Mouse (Mus musculus) layer of hippocampus, adult 9-10 months (tissue): ENCODE data around the gene Rpl13a.

Experiments
- DNase-seq: peaks from one replicate; pipeline ENCODE4 v3.0.0; 2022; ENCODE audit warnings: low spot score

Gene Rpl13a

GRCm38 (mm10) chr7:45090251-45090977 is 38.1 kb downstream of the Rpl13a start:
- DNase-seq, result no peak

- no peak for DNase-seq
Observed at GRCm38 (mm10) chr7:45088597-45088996, 40.0 kb downstream of the Rpl13a start.

- no peak for DNase-seq
Observed at GRCm38 (mm10) chr7:45086084-45086483, 42.5 kb downstream of the Rpl13a start.

- DNase-seq, result no peak
Observed at GRCm38 (mm10) chr7:45083300-45083890, 45.2 kb downstream of the Rpl13a start.

- no peak for DNase-seq
Observed at GRCm38 (mm10) chr7:45082401-45083299, 45.9 kb downstream of the Rpl13a start.

- no peak for DNase-seq
Observed at GRCm38 (mm10) chr7:45081016-45081415, 47.5 kb downstream of the Rpl13a start.

GRCm38 (mm10) chr7:45079856-45080255 is 48.7 kb downstream of the Rpl13a start:
- DNase-seq, result peak; percentile 93

GRCm38 (mm10) chr7:45078513-45078912 is 50.0 kb downstream of the Rpl13a start:
- DNase-seq, result no peak

GRCm38 (mm10) chr7:45077829-45078228 is 50.7 kb downstream of the Rpl13a start:
- no peak for DNase-seq

GRCm38 (mm10) chr7:45077322-45077721 is 51.2 kb downstream of the Rpl13a start:
- DNase-seq, result no peak

- DNase-seq, result no peak
Observed at GRCm38 (mm10) chr7:45076501-45076900, 52.1 kb downstream of the Rpl13a start.
